Comparison of ENCODE assay signal across 20 mouse cellular contexts in genomic region chr15:101742711-101743110, GRCm38 (mm10). TPM values are rescaled to one million over a fixed set of nuclear protein-coding genes. Genes with fewer than 3 reads are reported as not detected.
DNase-seq lines count a peak whose midpoint lies in the region.
"Had no signal": no experiment of that assay in that cellular context is flagged by ENCODE, and none has a peak within 500 bp of the region (broad histone marks: within the 10 kb centered on the region; RNA-seq: fewer than 3 reads in every experiment).

Krt71 (minus strand) TSS chr15:101743109.

- intact Hi-C loops in left cerebral cortex, postnatal 10 days (cut with DNase I): no loop called here

- peak; percentile 5 for DNase-seq in ES-CJ7 (ENCODE audit: low read depth, low spot score)
- DNase-seq in ZHBTc4 (ENCODE audit: low read depth, low spot score): peak; percentile 37
- DNase-seq in cerebellum, adult 8-10 months: peak; percentile 58
- peak; percentile 60 to 65 for DNase-seq in cerebellum, postnatal 36 days
- no peak for DNase-seq in thymus, postnatal 25 days
- DNase-seq in left cerebral cortex, postnatal 10 days (ENCODE audit: extremely low spot score in 1 of 2, low spot score in 2 of 2): no peak
- DNase-seq in natural killer cell, adult 2 months (ENCODE audit: low spot score in 2 of 2): no peak
- DNase-seq: adrenal gland, postnatal 14 days; forebrain, postnatal 0 days; gastrocnemius, postnatal 36 days; heart, adult 2 months; kidney, adult 2 months; liver, postnatal 0 days; thymus, postnatal 4 days had no signal

RNA-seq across cellular contexts. Expression of gene Krt71, which starts in this region (rescaled TPM):
- total RNA-seq in left cerebral cortex, postnatal 10 days (2021): not detected
- total RNA-seq: adrenal gland, postnatal 14 days; common myeloid progenitor, adult 5-6 weeks; G1E; gastrocnemius, postnatal 36 days; heart, adult 2 months; heart, postnatal 25 days; layer of hippocampus, postnatal 10 days; left cerebral cortex, adult 8-10 months; liver, adult 2 months had no signal

Comparison
In these comparisons a context has a peak if more than half of its experiments do, and no peak if none do; other contexts are left out.
1. DNase-seq: peak in ES-CJ7 (single experiment), ZHBTc4 (single experiment), cerebellum, adult 8-10 months (single experiment) and cerebellum, postnatal 36 days (2 of 2); none in thymus, postnatal 25 days (single experiment), left cerebral cortex, postnatal 10 days (0 of 2) and natural killer cell, adult 2 months (0 of 2).